In genomic region chr2:26605331-26605730, GRCm38 (mm10) we compare ENCODE assay signal across 17 mouse cellular contexts. TPM values are rescaled to one million over a fixed set of nuclear protein-coding genes. Genes with fewer than 3 reads are reported as not detected.
"Had no signal": no experiment of that assay in that cellular context is flagged by ENCODE, and none has a peak within 500 bp of the region (broad histone marks: within the 10 kb centered on the region; RNA-seq: fewer than 3 reads in every experiment).

No protein-coding gene starts in this region.

- H3K36me3 ChIP-seq: kidney, embryonic 15.5 days; limb, embryonic 10.5 days; liver, embryonic 13.5 days; midbrain, embryonic 13.5 days; stomach, embryonic 15.5 days had no signal

- H3K27ac ChIP-seq: limb, embryonic 10.5 days; midbrain, embryonic 13.5 days had no signal

- H3K9ac ChIP-seq: liver, embryonic 13.5 days; lung, embryonic 14.5 days; midbrain, embryonic 13.5 days; stomach, embryonic 15.5 days had no signal

- H3K27me3 ChIP-seq: kidney, embryonic 15.5 days; stomach, embryonic 15.5 days had no signal

- ATAC-seq: intestine, embryonic 16.5 days; midbrain, embryonic 13.5 days had no signal

- H3K9me3 ChIP-seq: kidney, embryonic 15.5 days; limb, embryonic 10.5 days; liver, embryonic 13.5 days; midbrain, embryonic 13.5 days; stomach, embryonic 15.5 days had no signal

- DNase-seq: kidney, postnatal 14 days; liver, embryonic 13.5 days; right cerebral cortex, postnatal 14 days; thymus, adult 18-20 months; thymus, postnatal 14 days had no signal

RNA-seq across cellular contexts. Expression of gene Gm20532, which starts 18.9 kb away (rescaled TPM):
- polyA plus RNA-seq: intestine, embryonic 16.5 days; kidney, adult 2 months; kidney, embryonic 15.5 days; large intestine, adult 2 months; limb, embryonic 10.5 days; limb, embryonic 14.5 days; liver, embryonic 13.5 days; lung, embryonic 14.5 days; midbrain, embryonic 13.5 days; neural tube, embryonic 14.5 days; spleen, adult 2 months; stomach, embryonic 15.5 days; urinary bladder, adult 2 months had no signal
